Mouse (Mus musculus): ENCODE data around the gene Enpp6. TPM values are rescaled to one million over a fixed set of nuclear protein-coding genes. Genes with fewer than 3 reads are reported as not detected.
A peak's percentile ranks its signal among the peaks of the same experiment; 100 is the strongest.

Enpp6 gene
- polyA plus RNA-seq, 1 experiment from 2014 or later = 0.43 TPM

DNA sequence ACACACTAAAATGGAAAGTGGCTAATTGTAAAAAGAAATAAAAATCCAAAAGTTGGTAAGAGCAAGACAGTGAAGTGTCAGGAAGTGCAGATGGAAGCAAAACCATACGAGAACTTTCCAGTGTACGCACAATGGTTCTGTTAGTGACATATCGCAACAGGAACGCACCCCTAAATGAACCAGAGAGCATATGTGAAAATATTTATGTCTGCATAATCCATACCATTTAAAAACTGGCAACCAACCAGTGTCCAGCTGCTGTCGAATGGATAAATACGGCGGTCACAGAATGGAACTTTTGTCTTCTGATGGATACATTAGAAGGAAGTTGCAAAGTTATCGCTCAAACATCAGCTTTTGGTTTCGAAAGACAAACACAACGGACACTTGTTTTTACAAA is 61.9 kb downstream of the Enpp6 start:
- peaks cover 7% of the 10 kb centered on the region for H3K4me1 ChIP-seq (replicated peaks)
- peaks cover 5% of the 10 kb centered on the region; the same call in 1 of the 2 replicates for H3K9me3 ChIP-seq
- no peak overlapping the region for H3K4me3 ChIP-seq
- no peak for DNase-seq (ENCODE audit: low spot score)
- H3K27me3 ChIP-seq (ENCODE audit: insufficient read depth, poor library complexity, severe bottlenecking) = no peaks in the 10 kb centered on the region
- no peaks in the 10 kb centered on the region for H3K36me3 ChIP-seq
- H3K27ac ChIP-seq = no peak overlapping the region
- 92% methylated on average over 10 of the region's 10 CpGs for WGBS

GRCm38 (mm10) chr8:47052643-47053042 is 66.0 kb downstream of the Enpp6 start:
- Histone ChIP-seq H3K9me3 (peaks cover 2% of the 10 kb centered on the region; the same call in 1 of the 2 replicates), H3K36me3 (no peaks in the 10 kb centered on the region), H3K4me3 (no peak overlapping the region), H3K4me1 (replicated peaks) (peaks cover 7% of the 10 kb centered on the region), H3K27ac (no peak overlapping the region), H3K27me3 (ENCODE audit: insufficient read depth, poor library complexity, severe bottlenecking) (no peaks in the 10 kb centered on the region)
- 66% methylated on average over 3 of the region's 3 CpGs for WGBS
- DNase-seq (ENCODE audit: low spot score) = no peak

- Histone ChIP-seq H3K27ac (no peak overlapping the region), H3K36me3 (no peaks in the 10 kb centered on the region)
Measured at GRCm38 (mm10) chr8:47056086-47056485, 69.4 kb downstream of the Enpp6 start.

GRCm38 (mm10) chr8:47058526-47058925 is 71.8 kb downstream of the Enpp6 start:
- DNase-seq (ENCODE audit: low spot score) = peak; percentile 53
- 33% methylated on average over 4 of the region's 4 CpGs for WGBS
- Histone ChIP-seq H3K27me3 (ENCODE audit: insufficient read depth, poor library complexity, severe bottlenecking) (no peaks in the 10 kb centered on the region), H3K4me1 (replicated peaks) (0 out of 2 replicates have a peak, but pooled peaks cover 5% of the 10 kb centered on the region), H3K4me3 (no peak overlapping the region), H3K36me3 (no peaks in the 10 kb centered on the region), H3K9me3 (peaks cover 9% of the 10 kb centered on the region; the same call in 1 of the 2 replicates), H3K27ac (peak overlapping the region; percentile 30; the same call in 1 of the 2 replicates)

More at GRCm38 (mm10) chr8:47056086-47056485, 69.4 kb downstream of the Enpp6 start:
- peaks cover 9% of the 10 kb centered on the region; the same call in 1 of the 2 replicates for H3K9me3 ChIP-seq
- H3K4me3 ChIP-seq = no peak overlapping the region
- DNase-seq (ENCODE audit: low spot score) = no peak
- WGBS = 97% methylated on average over 1 of the region's 1 CpGs
- no peaks in the 10 kb centered on the region for H3K27me3 ChIP-seq (ENCODE audit: insufficient read depth, poor library complexity, severe bottlenecking)
- H3K4me1 ChIP-seq (replicated peaks) = peaks cover 12% of the 10 kb centered on the region

GRCm38 (mm10) chr8:47058971-47059370 is 72.3 kb downstream of the Enpp6 start:
- H3K27me3 ChIP-seq (ENCODE audit: insufficient read depth, poor library complexity, severe bottlenecking) = no peaks in the 10 kb centered on the region
- no peak for DNase-seq (ENCODE audit: low spot score)
- H3K4me3 ChIP-seq = no peak overlapping the region
- WGBS = 65% methylated on average over 2 of the region's 2 CpGs
- peaks cover 9% of the 10 kb centered on the region; the same call in 1 of the 2 replicates for H3K9me3 ChIP-seq
- H3K36me3 ChIP-seq = no peaks in the 10 kb centered on the region
- H3K4me1 ChIP-seq (replicated peaks) = 0 out of 2 replicates have a peak, but pooled peaks cover 5% of the 10 kb centered on the region
- no peak overlapping the region for H3K27ac ChIP-seq

GRCm38 (mm10) chr8:47061105-47061720 is 74.5 kb downstream of the Enpp6 start:
- DNase-seq (ENCODE audit: low spot score) = no peak
- Histone ChIP-seq H3K9me3 (peaks cover 9% of the 10 kb centered on the region; the same call in 1 of the 2 replicates), H3K27ac (no peak overlapping the region), H3K27me3 (ENCODE audit: insufficient read depth, poor library complexity, severe bottlenecking) (no peaks in the 10 kb centered on the region), H3K4me1 (replicated peaks) (0 out of 2 replicates have a peak, but pooled peaks cover 5% of the 10 kb centered on the region), H3K4me3 (no peak overlapping the region), H3K36me3 (no peaks in the 10 kb centered on the region)
- WGBS = 82% methylated on average over 7 of the region's 7 CpGs

DNA sequence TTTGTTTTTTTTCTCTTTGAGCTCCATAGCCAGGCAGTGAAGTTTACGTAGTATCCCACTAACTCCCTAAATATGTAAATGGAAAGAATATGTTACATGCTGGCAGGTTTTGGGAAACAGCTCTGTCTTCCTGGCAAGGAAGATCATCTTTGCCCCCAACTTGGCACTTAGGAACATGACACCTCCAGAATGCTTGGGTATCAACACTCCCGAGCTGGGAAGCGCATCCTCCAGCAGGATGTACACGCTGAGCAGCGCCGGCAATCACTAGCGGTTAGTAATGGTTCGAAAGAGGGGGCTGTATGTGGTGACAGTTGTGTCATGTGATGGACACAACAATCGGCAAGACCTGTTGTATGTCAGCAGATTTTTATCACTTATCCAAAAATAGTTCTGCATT is 80.4 kb downstream of the Enpp6 start:
- DNase-seq (ENCODE audit: low spot score) = no peak
- H3K4me3 ChIP-seq = no peak overlapping the region
- H3K27me3 ChIP-seq (ENCODE audit: insufficient read depth, poor library complexity, severe bottlenecking) = no peaks in the 10 kb centered on the region
- H3K9me3 ChIP-seq = no peaks in the 10 kb centered on the region
- H3K27ac ChIP-seq = no peak overlapping the region
- 90% methylated on average over 9 of the region's 9 CpGs for WGBS
- H3K4me1 ChIP-seq (replicated peaks) = no peaks in the 10 kb centered on the region
- H3K36me3 ChIP-seq = no peaks in the 10 kb centered on the region

DNA sequence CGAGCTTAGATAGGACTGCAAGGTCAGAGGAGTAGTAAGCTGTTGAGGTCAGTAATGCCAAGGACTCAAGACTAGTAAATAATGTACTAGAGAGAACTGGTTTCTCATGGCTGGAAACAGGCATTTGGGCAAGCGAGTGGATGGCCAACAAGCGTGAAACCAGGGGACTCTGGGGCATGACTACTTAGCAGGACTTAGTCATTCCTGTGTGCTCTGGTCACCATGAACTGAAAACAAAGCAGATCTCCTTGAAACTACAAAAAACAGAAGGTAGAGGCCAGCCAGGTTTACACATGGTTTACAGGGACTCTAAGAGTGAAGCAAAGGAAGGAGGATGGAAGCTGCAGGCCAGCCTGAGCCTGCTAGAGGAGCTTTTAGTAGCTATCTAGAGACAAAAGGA is 82.9 kb downstream of the Enpp6 start:
- Histone ChIP-seq H3K36me3 (no peaks in the 10 kb centered on the region), H3K4me1 (replicated peaks) (no peaks in the 10 kb centered on the region), H3K27me3 (ENCODE audit: insufficient read depth, poor library complexity, severe bottlenecking) (no peaks in the 10 kb centered on the region), H3K9me3 (peaks cover 4% of the 10 kb centered on the region; the same call in 1 of the 2 replicates), H3K27ac (no peak overlapping the region), H3K4me3 (no peak overlapping the region)
- DNase-seq (ENCODE audit: low spot score) = no peak
- WGBS = 82% methylated on average over 3 of the region's 3 CpGs

DNA sequence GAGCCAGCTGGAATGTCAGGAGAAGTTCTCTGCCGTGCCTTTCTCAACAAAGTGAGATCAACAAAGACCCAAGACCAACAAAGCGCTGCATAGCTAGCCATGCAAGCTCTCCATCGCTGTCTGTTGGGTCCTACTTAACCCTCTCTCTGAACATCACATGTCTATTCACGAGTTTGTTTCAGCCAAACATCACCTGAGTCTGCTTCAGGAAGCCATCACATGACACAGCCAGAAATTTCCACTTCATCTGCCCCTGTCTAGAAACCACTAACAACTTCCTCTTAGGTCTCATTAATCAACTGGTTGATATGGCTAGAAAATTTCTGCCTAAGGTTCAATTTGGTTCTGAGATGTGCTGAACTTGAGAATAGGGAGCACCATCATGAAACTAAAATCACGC is 85.3 kb downstream of the Enpp6 start:
- 90% methylated on average over 5 of the region's 5 CpGs for WGBS
- no peaks in the 10 kb centered on the region for H3K27me3 ChIP-seq (ENCODE audit: insufficient read depth, poor library complexity, severe bottlenecking)
- H3K36me3 ChIP-seq = no peaks in the 10 kb centered on the region
- no peak for DNase-seq (ENCODE audit: low spot score)
- no peak overlapping the region for H3K27ac ChIP-seq
- no peak overlapping the region for H3K4me3 ChIP-seq
- H3K9me3 ChIP-seq = peaks cover 11% of the 10 kb centered on the region
- no peaks in the 10 kb centered on the region for H3K4me1 ChIP-seq (replicated peaks)

GRCm38 (mm10) chr8:47075941-47076555 is 89.4 kb downstream of the Enpp6 start:
- no peak for DNase-seq (ENCODE audit: low spot score)
- H3K36me3 ChIP-seq = no peaks in the 10 kb centered on the region

DNA sequence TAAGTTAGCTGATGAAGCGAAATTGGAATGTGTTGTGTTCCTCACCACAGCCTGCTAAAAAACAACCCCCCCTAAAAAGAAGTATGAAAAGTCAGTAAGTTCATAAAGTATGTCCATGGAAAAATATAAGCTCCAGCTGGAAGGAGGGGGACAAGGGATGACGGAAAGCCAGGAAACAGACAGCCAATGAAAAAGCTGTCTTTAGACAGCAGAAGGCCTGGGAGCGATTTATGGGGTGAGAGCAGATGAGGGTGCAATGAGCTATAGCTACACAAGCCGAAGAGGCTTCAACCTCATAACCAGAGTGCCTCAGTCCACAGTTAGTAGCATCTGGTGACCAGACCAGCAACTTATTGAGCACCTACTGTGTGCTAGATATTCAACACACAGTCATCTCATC is 93.3 kb downstream of the Enpp6 start:
- Histone ChIP-seq H3K4me3 (no peak overlapping the region), H3K27me3 (ENCODE audit: insufficient read depth, poor library complexity, severe bottlenecking) (no peaks in the 10 kb centered on the region), H3K4me1 (replicated peaks) (no peaks in the 10 kb centered on the region), H3K36me3 (no peaks in the 10 kb centered on the region), H3K27ac (no peak overlapping the region), H3K9me3 (peaks cover 11% of the 10 kb centered on the region)
- 87% methylated on average over 4 of the region's 4 CpGs for WGBS
- no peak for DNase-seq (ENCODE audit: low spot score)

More at GRCm38 (mm10) chr8:47075941-47076555, 89.4 kb downstream of the Enpp6 start:
- Histone ChIP-seq H3K4me1 (replicated peaks) (no peaks in the 10 kb centered on the region), H3K9me3 (peaks cover 12% of the 10 kb centered on the region), H3K27ac (no peak overlapping the region), H3K4me3 (no peak overlapping the region), H3K27me3 (ENCODE audit: insufficient read depth, poor library complexity, severe bottlenecking) (no peaks in the 10 kb centered on the region)
- 75% methylated on average over 6 of the region's 6 CpGs for WGBS

DNA sequence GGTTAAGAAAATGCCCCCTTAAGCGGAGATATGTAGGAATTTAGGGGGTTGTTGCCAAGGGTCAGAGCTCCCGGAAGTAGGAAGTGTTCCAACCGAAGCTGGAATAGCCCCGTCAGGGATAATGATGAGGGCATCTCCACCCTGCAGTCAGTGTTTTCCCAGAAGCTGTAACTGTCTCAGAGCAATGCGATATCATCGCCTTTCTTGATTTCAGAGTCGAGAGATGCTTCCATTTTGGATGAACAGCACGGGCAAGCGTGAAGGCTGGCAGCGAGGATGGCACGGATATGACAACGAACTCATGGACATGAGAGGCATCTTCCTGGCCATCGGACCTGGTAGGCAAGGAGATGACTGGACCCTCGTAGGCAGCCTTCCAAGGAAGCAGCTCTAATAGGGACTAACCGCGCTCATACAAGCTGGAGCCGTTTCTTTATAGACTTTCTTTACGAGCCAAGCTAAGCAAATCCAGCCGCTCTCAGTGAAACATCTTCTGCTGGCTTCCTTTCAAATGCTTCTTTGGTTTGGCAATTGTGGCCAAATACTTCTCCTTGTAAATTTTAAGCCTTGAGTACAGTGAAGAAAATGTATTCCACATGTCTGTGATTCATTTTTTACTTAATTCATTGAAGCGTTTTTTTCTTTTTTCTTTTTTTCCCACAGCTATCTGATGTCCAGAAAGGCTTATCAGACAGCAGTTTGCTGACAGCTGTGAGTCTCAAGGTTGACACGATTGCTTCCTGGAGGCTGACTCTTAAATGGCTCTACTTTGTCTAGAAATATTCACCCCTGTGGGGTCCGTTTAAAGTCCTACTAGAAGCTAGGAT is 95.7 kb downstream of the Enpp6 start:
- Histone ChIP-seq H3K9me3 (0 out of 2 replicates have a peak, but pooled peaks cover 2% of the 10 kb centered on the region), H3K4me3 (no peak overlapping the region), H3K36me3 (no peaks in the 10 kb centered on the region), H3K4me1 (replicated peaks) (no peaks in the 10 kb centered on the region), H3K27me3 (ENCODE audit: insufficient read depth, poor library complexity, severe bottlenecking) (no peaks in the 10 kb centered on the region), H3K27ac (no peak overlapping the region)
- DNase-seq (ENCODE audit: low spot score) = no peak
- 93% methylated on average over 22 of the region's 22 CpGs for WGBS

DNA sequence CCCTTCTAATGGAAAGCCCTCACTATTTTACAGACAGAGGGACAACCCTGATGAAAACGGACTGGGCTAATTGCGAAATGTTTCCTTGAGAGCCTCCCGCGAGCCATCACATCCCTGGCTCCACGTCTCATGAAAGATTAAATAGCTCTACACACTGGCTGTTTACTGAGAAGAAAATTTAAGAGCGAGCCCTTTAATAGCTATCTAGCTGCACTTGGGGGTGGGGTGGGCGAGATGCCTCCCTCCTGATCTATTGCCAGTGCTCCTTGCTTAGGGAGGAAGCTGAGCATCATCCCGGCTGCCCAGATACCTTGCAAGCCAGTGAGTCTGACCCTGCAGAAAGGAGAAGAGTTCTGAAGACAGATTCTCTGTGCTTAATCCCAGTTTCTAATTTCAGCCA is 103.3 kb downstream of the Enpp6 start:
- Histone ChIP-seq H3K27ac (no peak overlapping the region), H3K4me3 (no peak overlapping the region), H3K9me3 (no peaks in the 10 kb centered on the region), H3K36me3 (no peaks in the 10 kb centered on the region), H3K4me1 (replicated peaks) (no peaks in the 10 kb centered on the region), H3K27me3 (ENCODE audit: insufficient read depth, poor library complexity, severe bottlenecking) (no peaks in the 10 kb centered on the region)
- WGBS = 89% methylated on average over 8 of the region's 8 CpGs
- no peak for DNase-seq (ENCODE audit: low spot score)

All from hindbrain, embryonic 10.5 days (tissue).